Mouse (Mus musculus) embryonic facial prominence, embryonic 15.5 days (tissue): Measurements from ENCODE around the gene Uvrag. TPM values are rescaled to one million over a fixed set of nuclear protein-coding genes. Genes with fewer than 3 reads are reported as not detected.
"Not testable (repeated sequence)": the region's sequence is repeated elsewhere in the genome, so short reads cannot be mapped to it uniquely, and the experiment has no call there.

Experiments
- ATAC-seq: fragments of 200-750 bp; cut with Nextera tagmentation; 2 replicates; pipeline ENCODE4 v1.8.0; 2017; ENCODE audit warnings: low read depth, moderate TSS enrichment; ENCODE audit not compliant: insufficient number of reproducible peaks, low FRiP score, low TSS enrichment
- H3K27ac ChIP-seq: fragments of 300-500 bp; sonication (generic); replicated peaks from 2 replicates; pipeline ENCODE4 v1.5.1; 2015; ENCODE audit warnings: mild to moderate bottlenecking, inconsistent platforms
- H3K27me3 ChIP-seq: fragments of 300-500 bp; sonication (generic); 2 replicates; pipeline ENCODE4 v1.6.1; 2015; ENCODE audit warnings: inconsistent platforms
- H3K36me3 ChIP-seq: fragments of 300-500 bp; sonication (generic); 2 replicates; pipeline ENCODE4 v1.6.1; 2015; ENCODE audit warnings: mild to moderate bottlenecking, inconsistent platforms
- H3K4me1 ChIP-seq: fragments of 300-500 bp; sonication (generic); 2 replicates; pipeline ENCODE4 v1.6.1; 2015; ENCODE audit warnings: inconsistent platforms
- H3K4me2 ChIP-seq: fragments of 300-500 bp; sonication (generic); replicated peaks from 2 replicates; pipeline ENCODE4 v1.6.1; 2015; ENCODE audit warnings: mild to moderate bottlenecking, inconsistent platforms
- H3K4me3 ChIP-seq: fragments of 300-500 bp; sonication (generic); replicated peaks from 2 replicates; pipeline ENCODE4 v1.5.1; 2015; ENCODE audit warnings: mild to moderate bottlenecking, inconsistent platforms
- H3K9ac ChIP-seq: fragments of 300-500 bp; sonication (generic); 2 replicates; pipeline ENCODE4 v1.6.1; 2015; ENCODE audit warnings: inconsistent platforms
- H3K9me3 ChIP-seq: fragments of 300-500 bp; sonication (generic); replicated peaks from 2 replicates; pipeline ENCODE4 v1.6.1; 2016; ENCODE audit warnings: inconsistent platforms
- WGBS: fragments of 180-500 bp; shearing (Covaris S2); methylation state at CpG from one replicate; pipeline ENCODE4 v1.1.7; 2015; 5-methylcytosine and 5-hydroxymethylcytosine counted together
- polyA plus RNA-seq: library from polyadenylated mRNA; unstranded; fragments of >200 nt; fragmentation: Nextera tagmentation; extraction: Ambion mirVana; gene quantifications from 2 replicates; pipeline ENCODE4 v1.2.1, GENCODE M21; 2015

Uvrag gene
- polyA plus RNA-seq, 1 experiment from 2014 or later: 18.9 TPM

DNA sequence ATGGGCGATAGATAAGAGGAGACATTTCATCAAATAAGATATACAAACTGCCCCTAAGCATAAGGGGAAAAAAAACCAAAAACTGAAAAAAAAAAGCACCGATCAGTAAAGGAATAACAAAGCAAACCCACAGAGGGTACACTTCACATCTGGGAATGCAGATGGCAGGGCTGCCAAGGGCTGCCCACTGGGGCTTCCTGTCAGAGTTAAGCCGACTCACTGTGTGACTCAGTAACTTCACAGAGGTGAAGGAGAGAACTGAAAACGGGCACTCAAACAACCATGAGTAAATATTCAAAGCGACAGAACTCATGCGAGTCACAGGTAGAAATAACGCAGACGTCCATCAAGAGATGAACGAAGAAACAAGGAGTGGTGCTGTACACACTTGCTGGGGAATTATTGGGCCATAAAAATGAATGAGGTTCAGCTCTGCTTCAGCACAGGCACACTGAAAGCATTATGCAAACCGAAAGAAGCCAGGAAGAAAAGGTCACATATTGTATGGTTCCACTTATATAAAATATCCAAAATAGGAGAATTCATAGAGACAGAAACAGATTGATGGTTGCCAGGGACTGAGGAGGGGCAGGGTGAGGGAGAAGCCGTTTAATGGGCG, 164.0 kb downstream of the Uvrag start:
- H3K4me2 ChIP-seq: no peak overlapping the region
- no peak overlapping the region for H3K4me3 ChIP-seq
- no peaks in the 10 kb centered on the region for H3K27me3 ChIP-seq
- H3K27ac ChIP-seq: no peak overlapping the region
- 60% methylated on average over 12 of the region's 12 CpGs for WGBS
- no peak for ATAC-seq
- H3K36me3 ChIP-seq: no peaks in the 10 kb centered on the region
- H3K9me3 ChIP-seq: no peaks in the 10 kb centered on the region
- H3K9ac ChIP-seq: no peak overlapping the region
- peaks cover under 1% of the 10 kb centered on the region; the same call in 1 of the 2 replicates for H3K4me1 ChIP-seq

DNA sequence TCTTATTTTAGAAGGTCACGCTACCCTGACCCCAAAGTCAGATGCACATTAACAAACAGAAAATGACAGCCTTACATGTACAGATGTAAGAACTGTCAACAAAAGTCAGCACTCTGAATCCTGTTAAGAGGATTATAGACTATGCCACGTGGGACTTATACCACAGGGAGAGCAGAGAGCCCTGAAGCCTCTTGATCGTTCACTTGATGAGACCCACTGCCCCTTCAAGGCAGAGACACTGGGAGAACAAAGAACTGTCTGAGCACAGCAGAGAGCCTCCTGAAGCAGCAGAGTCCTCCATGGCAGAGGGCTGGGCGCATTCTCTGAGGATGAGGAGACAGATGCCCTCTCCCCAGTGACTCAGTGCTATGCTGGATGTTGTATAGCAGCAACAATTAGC, 166.4 kb downstream of the Uvrag start:
- H3K9me3 ChIP-seq: no peaks in the 10 kb centered on the region
- 0 out of 2 replicates have a peak, but pooled peaks cover 4% of the 10 kb centered on the region for H3K4me1 ChIP-seq
- no peaks in the 10 kb centered on the region for H3K36me3 ChIP-seq
- no peaks in the 10 kb centered on the region for H3K27me3 ChIP-seq
- ATAC-seq: no peak
- 40% methylated on average over 4 of the region's 4 CpGs for WGBS
- H3K4me2 ChIP-seq: no peak overlapping the region
- H3K9ac ChIP-seq: no peak overlapping the region
- H3K4me3 ChIP-seq: no peak overlapping the region
- no peak overlapping the region for H3K27ac ChIP-seq

DNA sequence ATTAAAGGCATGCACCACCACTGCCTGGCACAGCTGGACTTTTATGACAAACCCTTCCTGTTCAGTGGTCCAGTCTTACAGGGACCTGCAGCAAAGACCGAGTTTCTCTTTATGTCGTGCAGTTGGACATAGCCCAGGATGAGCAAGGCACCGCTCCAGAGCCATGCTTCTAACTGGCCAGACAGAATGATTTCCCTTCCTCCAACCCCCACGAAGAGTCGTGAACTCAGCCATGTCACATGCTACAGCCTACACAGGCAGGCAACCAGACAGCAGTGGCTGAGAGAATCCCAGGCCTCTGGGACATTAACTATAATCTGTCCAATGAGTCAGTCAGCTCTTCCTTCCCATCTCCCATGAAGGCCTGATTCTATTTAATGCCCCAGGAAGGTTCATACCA, 170.2 kb downstream of the Uvrag start:
- no peak overlapping the region for H3K4me2 ChIP-seq
- no peaks in the 10 kb centered on the region for H3K9me3 ChIP-seq
- no peak overlapping the region for H3K4me3 ChIP-seq
- peak; percentile 61; the same call in 1 of the 2 replicates for ATAC-seq
- 0 out of 2 replicates have a peak overlapping the region, but pooled peaks have one; percentile 13 for H3K27ac ChIP-seq
- H3K27me3 ChIP-seq: no peaks in the 10 kb centered on the region
- WGBS: 66% methylated on average over 5 of the region's 5 CpGs
- H3K9ac ChIP-seq: no peak overlapping the region
- no peaks in the 10 kb centered on the region for H3K36me3 ChIP-seq
- peaks cover 19% of the 10 kb centered on the region for H3K4me1 ChIP-seq

DNA sequence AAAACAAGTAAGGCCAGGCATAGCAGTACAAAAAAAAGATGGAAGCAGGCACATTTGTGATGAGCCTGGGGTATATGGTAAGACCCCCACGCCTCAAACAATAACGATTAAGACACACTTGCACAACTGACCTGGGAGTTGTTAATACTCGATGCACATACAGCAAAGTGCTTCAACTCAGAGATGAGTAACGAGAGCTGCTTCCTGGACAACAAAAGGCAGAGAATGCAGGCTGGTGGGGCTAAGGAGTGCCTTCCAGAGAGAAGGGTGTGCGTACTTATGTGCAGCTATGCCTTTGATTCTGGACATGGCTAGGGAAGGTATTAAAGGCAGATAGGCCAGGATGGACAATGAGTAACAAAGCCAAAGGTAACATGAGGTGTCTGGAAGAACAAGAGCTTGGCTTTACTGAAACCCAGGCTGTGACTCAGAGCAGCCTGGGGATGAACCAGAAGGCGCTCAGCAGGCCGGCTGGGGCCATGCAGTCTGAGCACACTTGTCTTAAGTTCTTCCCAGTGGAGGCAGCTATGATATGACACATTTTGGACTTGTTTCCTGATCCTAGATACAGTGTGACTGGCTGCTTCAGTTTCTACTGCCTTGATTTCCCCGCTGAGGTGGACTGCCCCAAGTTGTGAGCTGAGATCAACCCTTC, 172.1 kb downstream of the Uvrag start:
- Histone ChIP-seq H3K27ac (no peak overlapping the region), H3K4me2 (no peak overlapping the region), H3K4me1 (peaks cover 19% of the 10 kb centered on the region), H3K27me3 (no peaks in the 10 kb centered on the region), H3K36me3 (no peaks in the 10 kb centered on the region), H3K9me3 (no peaks in the 10 kb centered on the region), H3K4me3 (no peak overlapping the region), H3K9ac (no peak overlapping the region)
- 78% methylated on average over 8 of the region's 8 CpGs for WGBS
- no peak for ATAC-seq

DNA sequence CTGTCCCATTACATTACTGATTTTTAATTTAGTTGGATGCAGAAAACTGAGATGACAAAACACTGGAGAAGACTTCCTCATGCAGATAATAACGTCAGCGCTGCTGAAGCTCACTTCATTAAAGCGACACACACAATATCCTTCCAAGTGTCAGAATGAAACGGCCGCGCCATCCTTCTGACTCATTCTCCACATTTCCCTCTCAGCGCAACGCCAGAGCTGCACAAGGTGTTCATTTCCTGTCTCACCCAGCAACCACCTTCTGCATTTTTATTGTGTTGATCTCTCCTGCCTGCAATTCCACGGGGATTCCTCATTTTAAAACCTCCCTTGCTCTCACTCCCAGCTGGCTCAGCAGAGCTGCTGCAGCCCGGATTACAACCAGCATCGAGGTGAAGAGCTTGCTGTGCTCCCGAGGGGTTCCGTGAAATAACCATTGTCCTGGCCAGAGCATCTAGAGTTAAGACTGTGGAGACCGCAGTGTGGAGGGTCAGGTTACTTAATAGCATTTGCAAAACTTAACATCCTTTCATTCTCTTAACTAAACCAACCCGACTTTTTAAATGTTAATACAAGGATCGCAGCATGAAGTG, 172.8 kb downstream of the Uvrag start:
- Histone ChIP-seq H3K27me3 (no peaks in the 10 kb centered on the region), H3K4me2 (peak overlapping the region; percentile 8), H3K27ac (no peak overlapping the region), H3K9ac (no peak overlapping the region), H3K36me3 (no peaks in the 10 kb centered on the region), H3K9me3 (no peaks in the 10 kb centered on the region), H3K4me1 (peaks cover 19% of the 10 kb centered on the region), H3K4me3 (no peak overlapping the region)
- ATAC-seq: peak; percentile 34; the same call in 1 of the 2 replicates
- WGBS: 14% methylated on average over 16 of the region's 16 CpGs

DNA sequence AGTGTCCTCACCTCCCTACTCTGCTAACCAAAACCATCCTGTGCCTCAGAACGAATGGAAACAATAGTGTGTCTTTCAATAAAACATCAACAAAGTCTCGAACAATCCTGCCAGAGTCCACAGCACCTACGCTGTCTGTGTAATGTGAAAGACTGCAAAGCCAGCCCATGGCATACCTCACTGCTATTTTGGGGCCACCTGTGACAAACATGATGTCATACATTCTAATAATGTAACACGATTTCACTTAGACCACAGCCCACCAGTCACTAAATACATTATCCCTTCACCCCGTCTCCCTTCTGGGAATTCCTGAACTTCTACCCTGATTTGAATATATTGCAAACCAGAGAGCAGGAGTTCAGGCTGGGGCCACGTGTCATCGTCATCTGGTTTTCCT, 173.3 kb downstream of the Uvrag start:
- no peak overlapping the region for H3K9ac ChIP-seq
- H3K27ac ChIP-seq: no peak overlapping the region
- H3K36me3 ChIP-seq: no peaks in the 10 kb centered on the region
- H3K4me1 ChIP-seq: peaks cover 21% of the 10 kb centered on the region
- H3K27me3 ChIP-seq: no peaks in the 10 kb centered on the region
- no peak for ATAC-seq
- H3K9me3 ChIP-seq: no peaks in the 10 kb centered on the region
- H3K4me2 ChIP-seq: no peak overlapping the region; the same call in 1 of the 2 replicates
- 38% methylated on average over 7 of the region's 7 CpGs for WGBS
- H3K4me3 ChIP-seq: no peak overlapping the region

DNA sequence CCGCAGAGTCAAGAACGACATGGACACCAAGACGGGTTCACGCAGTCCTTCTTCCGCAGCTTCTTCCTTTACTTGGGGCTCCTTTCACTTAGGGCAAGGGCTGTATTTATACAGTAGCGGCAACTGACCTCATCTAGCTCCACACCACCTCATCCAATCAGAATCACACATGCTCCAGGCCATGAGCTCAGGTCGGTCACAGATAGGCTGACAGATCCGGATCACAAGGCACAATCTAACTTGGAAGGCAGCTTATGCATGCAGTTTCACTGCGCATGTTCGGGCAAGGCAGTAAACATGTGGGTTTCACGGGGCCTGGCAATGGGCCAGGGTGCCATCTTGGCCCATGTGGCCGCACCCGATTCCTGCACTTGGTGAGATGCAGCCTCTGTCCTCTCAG, 177.4 kb downstream of the Uvrag start:
- not testable (repeated sequence) for H3K27me3 ChIP-seq, H3K9ac ChIP-seq, ATAC-seq, H3K9me3 ChIP-seq, H3K27ac ChIP-seq, H3K36me3 ChIP-seq, H3K4me3 ChIP-seq, H3K4me2 ChIP-seq
- H3K4me1 ChIP-seq: peaks cover 27% of the 10 kb centered on the region
- WGBS: 77% methylated on average over 13 of the region's 13 CpGs

DNA sequence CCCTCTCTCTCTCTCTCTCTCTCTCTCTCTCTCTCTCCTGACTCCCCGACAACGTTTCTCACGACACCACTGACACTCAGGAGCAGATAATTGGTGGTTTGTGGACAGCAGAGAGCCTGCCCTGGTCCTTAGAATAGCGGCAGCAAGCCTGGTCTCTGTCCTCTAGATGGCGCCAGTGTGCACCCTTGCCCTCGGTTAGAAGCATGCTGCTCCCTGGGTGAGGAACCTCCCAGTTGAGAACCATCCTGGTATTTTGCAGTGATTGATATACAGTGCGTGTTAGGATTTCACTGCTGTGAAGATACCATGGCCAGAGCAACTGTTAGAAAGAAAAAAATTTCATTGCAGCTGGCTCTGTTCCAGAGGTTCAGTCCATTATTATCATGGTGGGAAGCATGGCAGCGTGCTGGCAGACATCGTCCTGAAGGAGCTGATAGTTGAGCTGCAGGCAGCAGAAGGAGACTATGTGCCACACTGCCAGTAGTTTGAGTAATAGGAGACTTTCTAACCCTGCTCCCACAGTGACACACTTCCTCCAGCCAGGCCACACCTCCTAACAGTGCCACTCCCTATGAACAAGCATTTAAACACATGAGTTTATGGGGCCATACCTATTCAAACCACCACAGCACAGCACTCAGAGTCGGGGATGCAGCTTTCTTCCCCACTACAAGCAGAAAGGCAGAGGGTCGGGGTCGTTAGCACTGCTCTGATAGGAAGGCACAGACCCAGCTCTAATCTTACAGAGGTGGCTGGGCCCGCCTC, 178.2 kb downstream of the Uvrag start:
- Histone ChIP-seq H3K4me3 (no peak overlapping the region), H3K27me3 (no peaks in the 10 kb centered on the region), H3K36me3 (no peaks in the 10 kb centered on the region), H3K4me2 (no peak overlapping the region), H3K4me1 (peaks cover 28% of the 10 kb centered on the region), H3K9ac (no peak overlapping the region), H3K27ac (no peak overlapping the region), H3K9me3 (no peaks in the 10 kb centered on the region)
- WGBS: 38% methylated on average over 13 of the region's 13 CpGs
- ATAC-seq: peak; percentile 63; the same call in 1 of the 2 replicates

DNA sequence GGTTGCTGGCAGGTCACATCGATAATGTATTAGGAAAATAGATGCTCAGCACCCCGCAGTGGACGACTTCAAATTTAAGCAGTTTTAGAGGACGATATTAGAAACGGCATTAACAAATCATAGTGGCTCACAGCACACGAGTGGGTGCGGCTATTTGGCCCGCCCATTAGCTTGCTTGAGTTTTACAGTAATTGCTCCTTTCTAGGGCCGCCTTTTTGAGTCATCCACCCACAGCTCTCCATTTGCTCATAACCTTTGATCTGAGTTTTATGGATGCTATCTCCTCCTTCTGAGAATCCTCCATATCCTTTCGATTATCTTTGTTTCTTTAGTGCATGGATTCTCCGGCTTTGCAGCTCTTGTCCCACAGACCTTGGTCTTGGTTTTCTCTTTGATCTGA, 178.9 kb downstream of the Uvrag start:
- Histone ChIP-seq H3K9ac (no peak overlapping the region), H3K4me1 (peaks cover 26% of the 10 kb centered on the region), H3K27ac (no peak overlapping the region), H3K4me2 (no peak overlapping the region), H3K9me3 (no peaks in the 10 kb centered on the region), H3K36me3 (no peaks in the 10 kb centered on the region), H3K4me3 (no peak overlapping the region), H3K27me3 (no peaks in the 10 kb centered on the region)
- no peak for ATAC-seq
- WGBS: 79% methylated on average over 11 of the region's 11 CpGs

DNA sequence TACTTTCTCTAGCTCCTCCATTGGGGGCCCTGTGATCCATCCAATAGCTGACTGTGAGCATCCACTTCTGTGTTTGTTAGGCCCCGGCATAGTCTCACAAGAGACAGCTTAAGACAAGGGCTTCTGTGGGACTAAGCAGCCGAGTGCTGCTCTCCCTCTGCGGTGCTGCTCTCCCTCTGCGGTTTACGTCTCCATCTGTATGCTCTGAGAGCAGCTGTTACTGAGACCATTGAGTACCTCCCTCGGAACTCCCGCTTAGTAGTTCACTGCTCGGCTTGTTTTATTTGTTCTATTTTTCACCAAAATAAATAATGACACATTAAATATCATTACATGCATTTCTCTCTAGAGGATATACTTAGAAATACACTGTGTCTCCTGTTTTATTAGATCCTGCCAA, 180.7 kb downstream of the Uvrag start:
- no peak overlapping the region for H3K9ac ChIP-seq
- no peaks in the 10 kb centered on the region for H3K9me3 ChIP-seq
- no peak overlapping the region for H3K27ac ChIP-seq
- H3K4me1 ChIP-seq: peaks cover 32% of the 10 kb centered on the region
- no peak overlapping the region for H3K4me2 ChIP-seq
- WGBS: 72% methylated on average over 8 of the region's 8 CpGs
- no peaks in the 10 kb centered on the region for H3K36me3 ChIP-seq
- H3K27me3 ChIP-seq: no peaks in the 10 kb centered on the region
- no peak overlapping the region for H3K4me3 ChIP-seq
- ATAC-seq: no peak

DNA sequence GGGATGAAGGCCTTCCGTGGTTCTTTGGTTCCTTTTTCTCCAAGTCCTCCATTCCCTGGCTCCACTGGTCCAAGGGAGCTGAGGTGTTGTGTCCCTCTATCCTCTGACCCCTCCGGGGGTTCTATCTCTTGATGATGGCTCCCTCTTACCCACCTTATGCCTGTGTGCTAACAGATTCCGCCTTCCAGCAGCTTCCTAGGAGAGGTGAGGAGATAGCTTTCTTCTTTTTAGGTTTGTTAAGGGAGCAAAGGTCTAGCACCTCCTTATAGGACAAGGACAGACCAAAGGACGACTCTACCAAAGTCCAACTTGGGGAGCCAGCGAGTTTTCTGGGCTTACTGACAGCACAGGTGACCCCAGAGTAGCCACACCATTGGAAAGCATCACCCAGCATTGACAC, 181.7 kb downstream of the Uvrag start:
- WGBS: 86% methylated on average over 5 of the region's 5 CpGs
- Histone ChIP-seq H3K9me3 (no peaks in the 10 kb centered on the region), H3K4me2 (no peak overlapping the region), H3K27me3 (no peaks in the 10 kb centered on the region), H3K27ac (no peak overlapping the region), H3K36me3 (no peaks in the 10 kb centered on the region), H3K4me3 (no peak overlapping the region), H3K4me1 (peaks cover 34% of the 10 kb centered on the region), H3K9ac (no peak overlapping the region)
- no peak for ATAC-seq
